8 mouse cellular contexts compared by ENCODE assay signal in genomic region chr11:98294188-98295012, GRCm38 (mm10). TPM values are rescaled to one million over a fixed set of nuclear protein-coding genes. Genes with fewer than 3 reads are reported as not detected.
DNase-seq lines count a peak whose midpoint lies in the region; ATAC-seq and TF ChIP-seq lines count a peak whose summit lies in the region.

No protein-coding gene starts in this region.

- H3K36me3 ChIP-seq in E14TG2a.4 (ENCODE audit: insufficient read depth, low read length) = no peaks in the 10 kb centered on the region
- H3K36me3 ChIP-seq in forebrain, embryonic 15.5 days = no peaks in the 10 kb centered on the region
- H3K36me3 ChIP-seq in neural tube, embryonic 15.5 days = no peaks in the 10 kb centered on the region

- TF ChIP-seq CTCF in E14TG2a.4 (conservative IDR thresholded peaks at IDR 0.05; ENCODE audit: low read length) = no peak

- H3K4me2 ChIP-seq in forebrain, embryonic 15.5 days (replicated peaks) = peak overlapping the region; percentile 91
- H3K4me2 ChIP-seq in neural tube, embryonic 15.5 days = peak overlapping the region; percentile 81

- H3K9me3 ChIP-seq in E14TG2a.4 (ENCODE audit: low read length) = no peaks in the 10 kb centered on the region
- no peaks in the 10 kb centered on the region for H3K9me3 ChIP-seq in forebrain, embryonic 15.5 days
- H3K9me3 ChIP-seq in neural tube, embryonic 15.5 days (replicated peaks) = no peaks in the 10 kb centered on the region

- DNase-seq in cerebellum, adult 11 months = peak; percentile 96
- DNase-seq in heart, postnatal 25 days (ENCODE audit: low spot score) = peak; percentile 17
- DNase-seq in kidney, postnatal 4 days = peak; percentile 80 to 86
- DNase-seq in lung, adult 18-20 months = peak; percentile 51 to 65
- DNase-seq in thymus, postnatal 36 days = peak; percentile 15 to 31

- WGBS in forebrain, embryonic 15.5 days = under 1% methylated on average over 57 of the region's 58 CpGs
- 1% methylated on average over 58 of the region's 58 CpGs for WGBS in neural tube, embryonic 15.5 days

- peak overlapping the region; percentile 98 for H3K27ac ChIP-seq in forebrain, embryonic 15.5 days (replicated peaks)
- peak overlapping the region; percentile 82 for H3K27ac ChIP-seq in neural tube, embryonic 15.5 days (replicated peaks)

- peaks cover 63% of the 10 kb centered on the region for H3K4me1 ChIP-seq in E14TG2a.4 (replicated peaks; ENCODE audit: low read depth, low read length)
- H3K4me1 ChIP-seq in forebrain, embryonic 15.5 days = peaks cover 81% of the 10 kb centered on the region
- peaks cover 66% of the 10 kb centered on the region for H3K4me1 ChIP-seq in neural tube, embryonic 15.5 days

- peaks cover 40% of the 10 kb centered on the region for H3K27me3 ChIP-seq in E14TG2a.4 (ENCODE audit: insufficient read depth, low read length)
- H3K27me3 ChIP-seq in forebrain, embryonic 15.5 days = no peaks in the 10 kb centered on the region
- H3K27me3 ChIP-seq in neural tube, embryonic 15.5 days (replicated peaks) = peaks cover 6% of the 10 kb centered on the region; the same call in 1 of the 2 replicates

- peak; percentile 80 for ATAC-seq in forebrain, embryonic 15.5 days (replicated peaks)
- peak; percentile 78 for ATAC-seq in neural tube, embryonic 15.5 days (ENCODE audit: low FRiP score)

- intact Hi-C loops in heart, postnatal 25 days (cut with DNase I) = no loop called here

- peak overlapping the region; percentile 88 for H3K4me3 ChIP-seq in E14TG2a.4 (replicated peaks; ENCODE audit: low read length)
- peak overlapping the region; percentile 79 for H3K4me3 ChIP-seq in forebrain, embryonic 15.5 days
- peak overlapping the region; percentile 60 for H3K4me3 ChIP-seq in neural tube, embryonic 15.5 days (replicated peaks)

- H3K9ac ChIP-seq in forebrain, embryonic 15.5 days (replicated peaks) = peak overlapping the region; percentile 90
- peak overlapping the region; percentile 71 for H3K9ac ChIP-seq in neural tube, embryonic 15.5 days (replicated peaks)

RNA-seq across cellular contexts. Expression of gene Neurod2, which starts 35.0 kb away (rescaled TPM):
- 142 and 148 TPM in 2 replicates for polyA plus RNA-seq in forebrain, embryonic 15.5 days (2015; fragmentation: Nextera tagmentation; extraction: Ambion mirVana)
- not detected for total RNA-seq in heart, postnatal 25 days (2021)
- 13.7 and 16.3 TPM in 2 replicates for polyA plus RNA-seq in neural tube, embryonic 15.5 days (2015; fragmentation: Nextera tagmentation; extraction: Ambion mirVana)

RNA-seq across cellular contexts. Expression of gene Ppp1r1b, which starts 53.8 kb away (rescaled TPM):
- 49.6 and 60.4 TPM in 2 replicates for polyA plus RNA-seq in forebrain, embryonic 15.5 days (2015; fragmentation: Nextera tagmentation; extraction: Ambion mirVana)
- 1 to 10 TPM; 5.3 to 5.8 TPM for total RNA-seq in heart, postnatal 25 days (2021)
- polyA plus RNA-seq in neural tube, embryonic 15.5 days (2015; fragmentation: Nextera tagmentation; extraction: Ambion mirVana) = 2.5 and 3.7 TPM in 2 replicates

Comparison
In these comparisons a context has a peak if more than half of its experiments do, and no peak if none do; other contexts are left out.
1. Peak in every context shown above with its lines: DNase-seq, ATAC-seq, H3K4me3 ChIP-seq and H3K27ac ChIP-seq.
2. DNase-seq: peak in every context shown above with its lines; median percentile 96 in cerebellum, adult 11 months; 83 in kidney, postnatal 4 days; 58 in lung, adult 18-20 months; 23 in thymus, postnatal 36 days; 17 in heart, postnatal 25 days.
3. RNA of gene Ppp1r1b, which starts 53.8 kb away (polyA plus RNA-seq): 49.6 to 60.4 TPM in forebrain, embryonic 15.5 days; 2.5 to 3.7 TPM in neural tube, embryonic 15.5 days; every median in the first group is over 10 times any median in the second.